Mouse (Mus musculus) layer of hippocampus, adult 18-20 months (tissue): ENCODE results near the gene Clps. TPM values are rescaled to one million over a fixed set of nuclear protein-coding genes. Genes with fewer than 3 reads are reported as not detected.

ENCODE experiments used
- DNase-seq, 2 experiments: peaks; one replicate each; pipeline ENCODE4 v3.0.0; 2022; ENCODE audit warnings: low spot score in 2 of 2
- total RNA-seq, 2 experiments: library from RNA; stranded (reverse); gene quantifications; 2 replicates each; pipeline ENCODE4 v1.2.3; 2021

Clps gene
- total RNA-seq, 2 experiments from 2014 or later, result not detected

DNA sequence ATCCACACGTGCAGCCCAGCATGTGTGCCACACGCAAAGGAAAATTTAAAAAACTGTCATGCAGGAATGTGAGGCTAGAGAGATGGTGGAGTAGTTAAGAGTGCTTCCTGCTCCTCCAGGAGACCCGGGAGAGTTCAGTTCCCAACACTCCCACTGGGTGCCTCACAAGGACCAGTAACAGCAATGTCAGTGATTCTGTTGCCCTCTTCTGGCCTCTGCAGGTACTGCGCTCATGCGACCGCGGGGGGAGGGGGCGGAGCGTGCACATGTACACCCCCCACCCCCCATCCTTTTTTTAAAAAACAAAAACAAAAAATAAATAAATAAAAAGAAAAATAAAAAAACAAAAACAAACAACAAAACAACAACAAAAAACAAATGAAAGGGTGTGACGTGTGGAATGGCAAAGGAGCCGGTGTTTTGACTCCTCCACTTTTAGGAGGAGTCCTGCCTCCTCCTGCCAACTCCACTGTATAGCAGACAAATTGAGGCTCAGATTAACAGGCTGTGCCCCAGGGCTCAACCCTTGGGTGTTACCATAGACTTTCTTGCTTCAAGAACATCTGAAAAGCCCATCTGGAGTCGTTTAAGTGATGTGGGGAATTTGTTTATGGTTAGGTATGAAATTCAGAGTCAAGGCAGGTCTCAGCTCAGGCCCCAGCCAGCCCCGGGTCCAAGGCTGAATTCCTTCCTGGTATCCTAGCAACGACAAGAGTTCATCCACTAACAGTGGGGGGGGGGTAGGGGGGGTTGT lies 7.3 kb downstream of the Clps start:
- DNase-seq, result peak; percentile 54 to 84

DNA sequence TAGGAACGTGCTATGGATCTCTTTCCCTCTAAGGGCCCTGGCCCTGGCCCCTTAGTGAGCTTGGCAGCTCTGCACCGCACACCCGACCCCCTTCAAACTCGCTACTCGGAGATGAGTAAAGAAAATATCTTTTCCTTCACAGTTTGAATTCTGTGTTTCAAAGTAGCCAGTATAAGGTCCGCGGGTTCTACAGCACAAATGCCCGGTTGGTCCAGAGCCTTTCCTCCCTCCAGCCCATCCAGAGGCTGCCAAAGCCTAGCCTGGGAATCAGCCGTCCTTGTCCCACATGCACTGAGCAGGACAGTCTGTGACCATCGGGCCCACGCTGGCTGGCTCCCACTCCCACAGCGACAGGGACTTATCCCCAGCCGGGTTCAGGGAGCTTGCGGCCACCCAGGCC lies 11.5 kb downstream of the Clps start, which contains the start of gene Clpsl2:
TSS of gene Clpsl2 (plus strand) at position 301 of the 400 bp plus-strand sequence.
- DNase-seq, result no peak

DNA sequence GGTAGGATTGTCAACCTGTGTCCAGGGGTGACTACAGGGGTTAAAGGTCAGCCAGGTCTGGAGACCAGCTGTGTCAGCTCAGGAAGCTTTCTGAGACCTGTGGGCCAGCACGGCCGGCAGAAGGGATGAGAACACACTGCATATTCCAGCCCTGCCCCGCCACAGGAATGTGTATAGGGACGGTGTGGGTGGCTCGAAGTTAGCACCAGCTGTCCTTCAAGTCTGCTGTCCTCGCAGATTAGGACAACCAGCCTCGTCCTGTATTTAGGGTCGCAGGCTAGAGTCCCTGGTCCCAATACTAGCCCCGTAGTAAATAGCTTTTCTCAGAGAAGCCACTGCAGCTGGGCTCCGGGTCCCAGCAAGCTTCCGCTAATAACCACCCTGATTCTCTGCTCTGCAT lies 12.0 kb downstream of the Clps start:
- no peak for DNase-seq

DNA sequence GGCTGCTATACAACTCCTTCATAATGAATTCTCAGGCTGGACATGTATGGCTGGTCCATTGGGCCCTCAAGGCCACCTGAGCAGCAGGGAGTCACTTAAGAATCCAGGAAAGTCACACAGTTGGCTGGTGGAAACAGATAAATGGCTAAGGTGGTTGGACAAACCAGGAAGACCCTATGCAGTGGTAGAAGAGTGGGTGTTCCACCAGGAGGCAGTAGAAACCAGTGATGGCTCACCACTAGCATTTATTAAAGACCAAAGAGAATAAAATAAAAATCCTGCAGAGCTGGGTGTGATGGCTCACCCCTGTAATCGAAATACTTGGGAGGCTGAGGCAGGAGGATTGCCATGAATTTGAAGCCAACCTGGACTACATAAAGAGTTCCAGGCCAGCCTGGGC lies 13.6 kb downstream of the Clps start:
- DNase-seq, result no peak

DNA sequence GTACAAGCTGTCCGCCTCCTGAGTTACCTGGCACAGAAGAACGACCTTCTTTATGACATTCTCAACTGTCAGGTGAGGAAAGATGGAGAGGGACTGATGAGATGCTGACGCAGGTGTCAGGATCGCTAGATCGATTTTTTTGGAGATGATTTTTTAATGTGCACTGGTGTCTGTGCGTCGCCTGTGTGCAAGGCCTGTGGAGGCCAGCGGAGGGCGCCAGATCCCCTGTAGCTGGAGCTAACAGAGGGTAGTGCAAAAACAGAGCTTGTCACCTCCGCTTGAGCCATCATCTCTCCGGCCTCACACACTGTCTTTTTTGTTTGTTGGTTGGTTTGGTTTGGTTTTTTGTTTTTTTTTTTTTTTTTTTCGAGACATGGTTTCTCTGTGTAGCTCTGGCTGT lies 22.7 kb downstream of the Clps start:
- no peak for DNase-seq

DNA sequence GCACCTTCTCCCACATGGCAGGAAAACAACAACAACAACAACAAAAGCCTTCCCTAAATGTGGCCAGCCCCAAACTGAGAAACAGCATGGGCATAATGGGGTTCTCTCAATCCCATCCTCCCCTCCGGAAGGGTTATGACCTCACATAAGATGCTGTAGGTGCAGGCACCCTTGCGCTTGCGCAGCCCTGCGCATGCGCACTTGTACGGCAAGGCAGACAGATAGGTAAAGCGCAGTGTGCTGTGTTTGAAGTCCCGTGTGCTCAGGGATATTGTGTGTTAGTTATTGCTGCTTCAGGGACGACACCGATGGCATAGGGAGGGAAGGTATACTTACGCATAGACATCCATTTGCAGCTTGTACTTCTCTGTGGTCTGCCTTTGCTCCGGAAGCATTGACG lies 27.2 kb downstream of the Clps start:
- no peak for DNase-seq

DNA sequence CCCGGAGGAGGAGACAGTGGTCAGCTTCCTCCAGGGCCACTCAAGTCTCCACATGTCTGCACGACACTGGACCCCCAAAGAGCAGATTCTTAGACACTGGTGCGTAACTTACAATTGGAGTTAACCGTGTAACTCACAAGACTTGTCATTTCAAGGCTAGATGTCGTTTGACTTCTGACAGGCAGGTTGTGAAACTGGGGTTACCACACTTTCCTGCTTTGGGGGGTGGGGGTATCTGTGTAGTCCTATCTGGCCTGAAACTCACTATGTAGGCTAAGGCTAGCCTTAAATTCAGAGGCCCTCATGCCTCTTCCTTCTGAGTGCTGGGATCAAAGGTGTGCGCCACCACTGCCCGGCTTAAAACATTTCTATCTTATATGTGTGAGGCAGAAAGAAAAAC lies 28.0 kb downstream of the Clps start:
- DNase-seq, result no peak

DNA sequence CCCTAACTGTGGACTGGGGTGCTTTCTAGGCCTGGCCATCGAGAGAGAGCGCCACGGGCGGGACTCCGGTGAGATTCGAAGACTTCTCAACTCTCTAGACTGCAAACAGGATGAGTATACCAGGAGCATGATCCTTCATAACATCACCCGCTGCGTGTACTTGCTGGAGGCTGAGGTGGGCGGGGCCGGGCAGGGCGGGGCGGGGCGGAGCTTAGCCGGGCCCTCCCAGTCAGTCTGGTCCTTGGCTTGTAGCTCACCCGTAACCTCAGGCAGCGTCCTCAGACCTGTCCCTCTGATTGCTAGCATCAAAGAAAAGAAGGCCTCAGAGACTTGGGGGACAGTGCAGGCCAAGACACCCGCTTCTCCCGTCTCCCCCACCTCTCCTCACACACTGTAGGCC lies 28.6 kb downstream of the Clps start:
- no peak for DNase-seq

DNA sequence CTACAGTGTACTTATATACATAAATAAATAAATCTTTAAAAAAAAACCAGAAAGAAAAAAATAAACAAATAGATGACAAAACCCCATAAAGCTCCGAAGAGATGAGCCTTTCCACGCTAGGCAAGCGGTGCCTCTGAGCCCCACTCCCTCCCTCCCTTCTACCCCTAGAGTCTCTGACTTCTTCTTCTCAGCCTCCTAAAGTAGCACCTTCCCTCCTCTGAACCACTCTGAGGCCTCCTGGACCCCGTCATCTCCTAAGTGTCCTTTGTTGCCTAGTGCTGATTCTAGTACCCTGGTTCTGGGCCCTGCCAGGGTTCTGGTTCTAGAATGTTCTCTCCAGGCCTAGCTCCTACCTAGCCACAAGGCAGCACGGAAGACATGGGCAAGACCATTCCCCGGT lies 30.1 kb downstream of the Clps start, which contains the start of gene Armc12:
TSS of gene Armc12 (plus strand) at position 301 of the 400 bp plus-strand sequence.
- no peak for DNase-seq

DNA sequence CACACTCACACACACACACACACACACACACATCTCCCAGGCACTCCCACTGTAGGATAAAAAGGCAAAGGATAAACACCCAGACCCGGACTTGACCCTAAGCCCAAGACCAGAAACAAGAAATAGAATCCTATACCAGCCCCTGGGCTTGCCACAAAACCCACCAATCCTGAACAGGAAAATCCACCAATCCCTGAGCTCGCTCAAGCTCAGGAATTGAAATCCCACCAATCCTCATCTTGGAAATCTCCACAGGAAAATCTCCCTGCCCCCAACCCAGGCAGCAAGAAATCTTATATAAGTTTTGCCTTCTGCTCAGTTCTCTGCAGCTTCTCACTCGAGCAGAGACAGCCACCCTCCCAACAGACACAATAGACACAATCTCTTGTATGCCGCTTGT lies 31.4 kb downstream of the Clps start:
- DNase-seq, result no peak

DNA sequence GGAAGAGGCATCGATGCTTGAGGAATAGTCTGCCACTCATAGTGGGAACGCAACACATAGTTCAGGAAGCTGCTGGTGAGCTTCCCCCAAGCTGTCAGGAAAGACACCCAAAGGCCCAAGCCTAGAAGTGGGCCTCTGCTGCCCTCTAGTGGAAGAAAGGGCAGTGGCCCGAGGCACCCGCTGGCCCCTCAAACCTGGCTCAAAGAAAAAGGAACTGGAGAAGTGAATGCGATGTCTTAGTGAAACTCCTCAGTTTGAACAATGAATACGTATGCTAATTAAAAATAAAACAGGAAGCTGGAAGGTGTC lies 32.6 kb downstream of the Clps start:
- peak; percentile 87 to 94 for DNase-seq

DNA sequence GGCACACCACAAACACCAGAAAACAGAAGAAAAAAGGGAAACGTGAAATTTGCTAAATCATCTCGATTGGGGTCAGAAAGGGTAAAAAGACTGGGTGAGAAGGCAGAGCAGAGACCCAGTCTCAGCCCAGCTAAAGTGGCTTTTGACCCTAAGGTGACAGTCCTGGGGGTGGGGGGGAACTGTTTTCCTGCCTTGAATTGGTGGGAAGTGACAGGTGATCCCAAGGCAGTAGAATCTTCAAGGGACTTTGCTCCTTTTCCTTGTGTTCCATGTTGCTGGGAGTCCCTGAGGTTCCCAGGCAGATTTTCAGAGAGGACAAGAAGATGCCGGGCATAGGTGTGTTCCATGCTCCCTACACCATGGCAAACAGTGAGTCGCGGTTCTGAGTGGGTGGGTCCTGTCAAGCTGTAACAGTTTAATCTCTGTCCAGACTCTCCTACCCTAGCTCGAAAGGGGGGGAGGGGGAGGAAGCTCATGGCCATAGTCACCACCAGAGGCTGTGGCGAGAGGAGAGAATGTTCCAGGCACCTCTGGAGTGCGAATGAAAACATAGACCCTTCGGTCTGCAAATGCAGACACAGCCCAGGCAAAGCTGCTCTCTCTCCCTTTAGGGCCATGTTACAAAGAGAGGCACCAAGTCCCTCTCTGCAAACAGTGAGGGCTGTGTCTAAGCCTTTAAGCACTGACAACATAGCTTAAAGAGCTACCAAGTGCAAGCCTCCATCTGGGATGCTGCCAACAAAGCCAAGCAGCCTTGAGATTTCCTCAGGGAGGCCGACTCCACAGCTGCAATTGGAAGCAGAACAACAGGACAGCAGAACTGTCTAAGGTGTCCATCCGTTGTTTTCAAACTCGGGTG lies 33.2 kb downstream of the Clps start:
- DNase-seq, result no peak

DNA sequence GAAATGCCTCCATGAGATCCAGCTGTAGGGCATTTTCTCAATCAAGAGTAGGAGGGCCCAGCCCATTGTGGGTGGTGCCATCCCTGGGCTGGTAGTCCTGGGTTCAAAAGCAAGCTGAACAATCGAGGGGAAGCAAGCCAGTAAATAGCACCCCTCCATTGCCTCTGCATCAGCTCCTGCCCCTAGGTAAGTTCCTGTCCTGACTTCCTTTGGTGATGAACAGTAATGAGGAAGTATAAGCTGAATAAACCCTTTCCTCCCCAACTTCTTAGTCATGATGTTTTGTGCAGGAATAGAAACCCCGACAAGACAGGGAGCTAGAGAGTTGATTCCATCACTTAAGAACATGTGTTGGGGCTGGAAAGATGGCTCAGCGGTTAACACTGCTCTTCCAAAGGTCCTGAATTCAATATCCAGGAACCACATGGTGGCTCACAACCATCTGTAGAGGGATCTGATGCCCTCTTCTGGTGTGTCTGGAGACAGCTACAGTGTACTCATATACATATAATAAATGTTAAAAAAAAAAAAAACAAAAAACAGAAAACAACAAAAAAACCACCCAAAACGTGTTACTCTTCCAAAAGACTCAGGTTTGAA lies 35.6 kb downstream of the Clps start:
- peak in 1 of 2 experiments; percentile 30 for DNase-seq

DNA sequence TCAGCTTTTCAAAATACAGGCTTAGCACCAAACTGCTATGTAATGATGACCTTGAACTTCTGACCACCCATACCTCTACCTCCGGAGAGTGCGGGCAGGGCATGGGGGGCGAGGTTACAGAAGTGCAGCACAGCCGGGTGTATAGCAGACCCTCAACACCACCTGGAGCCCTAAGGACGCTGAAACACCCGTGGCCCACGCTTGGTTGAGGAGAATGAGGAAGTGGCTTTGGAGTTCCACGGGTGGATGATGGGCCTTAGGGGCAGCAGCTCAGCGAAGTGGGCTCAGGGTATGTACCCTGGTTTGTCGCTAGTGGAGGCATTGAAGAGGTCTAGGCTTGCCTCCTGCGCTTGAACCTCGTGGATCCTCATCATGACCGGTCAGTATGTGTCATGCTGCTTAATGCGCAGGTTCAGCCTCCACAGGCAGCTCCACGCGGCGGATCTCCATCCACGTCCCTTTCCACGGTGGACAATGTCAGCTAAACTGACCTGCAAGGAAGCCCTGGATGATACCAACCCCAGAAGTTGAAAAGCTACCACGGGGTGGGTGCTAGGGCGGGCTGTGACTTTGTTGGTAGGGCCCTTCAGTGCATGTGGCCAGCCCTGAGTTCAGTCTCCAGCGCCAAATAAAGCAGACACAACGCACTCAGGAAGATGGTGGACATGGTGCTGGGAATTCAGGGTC lies 36.4 kb downstream of the Clps start:
- DNase-seq, result peak in 1 of 2 experiments; percentile 19

DNA sequence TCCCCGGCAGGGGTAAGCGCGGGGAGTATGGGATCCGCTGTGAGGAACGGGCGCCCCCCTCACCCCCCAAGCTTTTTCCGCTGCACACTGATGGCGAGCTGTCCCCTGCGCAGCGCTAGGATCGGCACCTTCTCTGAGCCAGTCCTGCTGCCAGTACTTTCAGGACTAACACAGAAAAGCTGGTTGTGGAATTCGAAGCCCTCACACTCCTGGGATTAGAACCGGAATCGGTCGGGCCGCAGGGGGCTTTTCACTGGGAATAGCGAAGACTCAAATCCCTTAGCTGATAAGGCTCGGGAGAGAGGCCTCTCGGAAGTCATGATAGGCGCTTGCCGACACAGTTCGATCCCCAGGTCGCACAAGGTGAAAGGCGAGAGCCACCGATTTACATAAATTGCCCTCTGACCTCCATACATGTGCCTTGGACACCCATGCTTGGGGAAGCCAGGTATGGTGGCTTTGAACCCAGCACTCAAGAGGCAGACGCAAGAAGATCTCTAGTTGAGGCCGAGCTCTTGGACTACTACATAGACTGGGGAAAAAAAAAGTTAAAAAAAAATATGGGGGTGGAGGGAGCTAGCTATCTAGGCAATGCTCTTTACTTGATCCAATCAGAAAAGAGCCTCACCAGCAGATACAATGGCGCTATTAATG lies 37.1 kb downstream of the Clps start:
- no peak for DNase-seq

DNA sequence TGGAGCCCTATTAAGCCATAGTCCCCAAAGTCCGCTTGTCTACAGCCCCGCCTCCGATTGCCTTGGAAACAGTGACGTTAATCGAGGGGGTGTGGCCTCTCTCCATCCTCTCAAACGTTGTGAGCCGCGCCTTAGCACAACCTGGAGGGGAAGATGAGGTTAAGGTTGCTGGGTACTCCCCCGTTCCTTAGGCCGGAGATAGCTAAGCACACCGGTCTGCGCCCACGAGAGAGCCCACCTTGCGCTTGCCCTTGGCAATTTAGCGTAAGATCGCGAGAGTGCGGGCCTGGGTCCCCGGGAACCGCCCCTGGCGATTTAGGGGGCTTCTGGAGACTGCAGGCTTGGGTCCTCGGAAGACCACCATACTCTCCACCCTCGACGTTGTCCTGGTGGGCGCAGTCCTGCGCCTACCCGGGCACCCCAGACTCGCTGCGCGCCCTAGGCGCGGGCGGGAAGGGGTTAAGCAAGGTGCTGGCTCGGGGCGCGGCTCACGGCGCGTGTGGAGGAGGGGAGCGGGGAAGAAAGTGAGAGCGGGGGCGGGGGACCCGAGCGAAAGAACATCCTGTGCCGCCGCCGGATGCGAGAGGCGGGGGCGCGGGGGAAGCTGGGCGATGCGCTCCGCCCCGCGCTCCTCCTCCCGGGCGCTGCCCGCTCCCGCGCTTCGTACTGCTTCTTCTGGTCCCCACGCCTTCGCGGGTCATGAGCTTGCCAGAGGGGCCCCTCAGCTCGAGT lies 37.8 kb downstream of the Clps start:
- DNase-seq, result peak; percentile 92 to 97

DNA sequence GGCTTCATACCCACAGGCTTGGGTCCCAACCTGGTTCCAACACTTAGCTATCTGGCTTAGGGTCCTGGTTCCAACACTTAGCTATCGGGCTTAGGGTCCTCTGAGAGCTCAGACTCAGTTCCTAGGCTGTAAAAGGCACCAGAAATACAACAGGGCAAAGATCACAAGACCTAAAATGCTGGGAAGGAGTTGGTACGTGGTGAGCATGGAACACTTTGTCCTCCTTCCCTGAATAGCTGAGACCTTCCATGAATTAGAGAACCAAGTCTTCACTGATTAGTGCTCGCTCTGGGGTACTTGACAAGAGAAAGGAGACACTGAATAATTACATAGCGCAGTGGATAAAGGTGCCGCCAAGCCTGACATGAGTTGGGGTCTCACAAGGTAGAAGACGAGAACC lies 38.6 kb downstream of the Clps start:
- peak in 1 of 2 experiments; percentile 37 for DNase-seq

DNA sequence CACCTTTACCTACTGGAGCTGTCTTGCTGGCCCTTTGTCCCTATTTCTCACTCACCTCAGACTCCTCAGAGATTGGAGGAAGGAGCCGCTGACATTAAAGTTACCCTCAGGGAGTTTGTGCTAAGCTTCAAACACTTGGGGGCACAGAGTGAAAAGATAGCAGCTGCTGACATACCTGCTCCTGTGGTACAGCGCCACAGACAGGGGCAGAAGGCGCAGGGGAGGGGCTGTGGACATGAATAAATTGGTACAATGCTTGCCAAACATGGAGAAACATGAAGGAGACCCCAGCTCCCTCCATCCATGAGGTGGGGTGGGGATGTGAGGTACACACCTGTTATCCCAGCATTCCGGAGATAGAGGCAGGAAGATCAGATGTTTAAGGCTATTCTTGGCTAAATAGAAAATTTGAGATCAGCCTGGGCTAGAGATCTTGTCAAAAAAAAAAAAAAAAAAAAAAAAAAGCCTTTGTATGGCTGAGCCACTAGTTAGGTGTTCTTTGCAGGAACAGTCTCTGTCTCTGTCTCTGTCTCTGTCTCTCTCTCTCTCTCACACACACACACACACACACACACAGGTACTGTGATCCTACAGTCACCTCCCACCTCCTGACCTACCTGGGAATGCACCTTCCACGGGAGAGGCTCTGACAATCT lies 39.4 kb downstream of the Clps start:
- no peak for DNase-seq

DNA sequence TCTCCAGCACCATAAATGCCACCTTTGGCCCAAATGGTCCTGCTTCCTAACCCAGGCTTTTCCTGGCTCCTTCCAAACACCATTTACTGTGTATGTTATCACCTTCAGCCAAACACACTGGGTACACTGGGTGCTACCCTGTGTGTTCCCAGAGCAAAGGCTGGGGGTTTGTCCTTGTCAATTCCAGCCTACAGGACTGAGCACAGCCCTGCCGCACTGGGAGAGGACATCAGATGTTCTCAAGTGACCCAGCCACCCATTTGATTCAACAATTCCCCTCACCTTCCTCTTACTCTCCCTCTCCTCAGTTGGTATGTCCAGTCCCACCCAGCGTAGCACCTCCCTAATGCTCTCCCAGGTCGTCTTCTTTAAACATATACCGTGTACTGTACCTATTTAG lies 40.0 kb downstream of the Clps start:
- DNase-seq, result no peak

DNA sequence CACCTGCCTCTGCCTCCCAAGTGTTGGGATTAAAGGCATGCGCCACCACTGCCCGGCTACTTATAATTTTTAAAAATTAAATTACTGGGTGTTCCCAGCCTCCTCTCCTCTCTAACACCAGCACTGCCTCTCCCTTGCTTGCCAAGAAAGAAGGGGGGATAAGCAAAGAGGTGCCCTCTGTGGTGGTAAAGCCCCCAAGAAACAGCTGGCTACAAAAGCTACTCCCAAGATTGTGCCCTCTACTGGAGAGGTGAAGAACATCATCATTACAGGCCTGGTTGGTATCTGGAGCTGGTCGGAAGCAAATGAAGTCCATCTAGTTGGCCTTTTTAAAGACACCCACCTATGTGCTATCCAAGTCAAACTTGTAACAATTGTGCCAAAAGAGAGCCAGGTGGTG lies 40.7 kb downstream of the Clps start:
- DNase-seq, result peak in 1 of 2 experiments; percentile 23
